Mouse (Mus musculus): ENCODE measurements around the gene Zbtb42. TPM values are rescaled to one million over a fixed set of nuclear protein-coding genes. Genes with fewer than 3 reads are reported as not detected.

The Zbtb42 gene
- total and polyA plus RNA-seq, 3 experiments, result 7.6 to 11.4 TPM; not detected in 1

- no peaks in the 10 kb centered on the region for H3K4me1 ChIP-seq (ENCODE audit: control insufficient read depth in 1 of 2, insufficient read depth in 2 of 2, low read length in 2 of 2)
- H3K27ac ChIP-seq (ENCODE audit: control insufficient read depth, low read depth, low read length), result no peak overlapping the region
- no peak for TF ChIP-seq MAZ (IDR thresholded peaks at IDR 0.05; ENCODE audit: low read depth, low read length)
- TF ChIP-seq POLR2AphosphoS2 (IDR thresholded peaks at IDR 0.05; ENCODE audit: low read length), result no peak; the same call in 1 of the 2 replicates
- no peak for TF ChIP-seq HCFC1 (IDR thresholded peaks at IDR 0.05; ENCODE audit: low read depth, low read length)
- TF ChIP-seq TCF12 (IDR thresholded peaks at IDR 0.05; ENCODE audit: low read depth, low read length), result no peak
- TF ChIP-seq ZKSCAN1 (IDR thresholded peaks at IDR 0.05; ENCODE audit: low read depth, low read length), result no peak
- TF ChIP-seq MAX (IDR thresholded peaks at IDR 0.05; ENCODE audit: low read length), result no peak
- no peak for TF ChIP-seq RAD21 (IDR thresholded peaks at IDR 0.05; ENCODE audit: low read depth, low read length)
- no peak for TF ChIP-seq MEF2A (IDR thresholded peaks at IDR 0.05; ENCODE audit: extremely low read depth, insufficient replicate concordance, low read depth, low read length, poor library complexity, severe bottlenecking)
- no peak for TF ChIP-seq USF2 (IDR thresholded peaks at IDR 0.05; ENCODE audit: borderline replicate concordance in 1 of 2, insufficient read depth in 1 of 2, low read depth in 1 of 2, low read length in 2 of 2)
- no peak for TF ChIP-seq EP300 (IDR thresholded peaks at IDR 0.05; ENCODE audit: low read depth in 1 of 2, low read length in 2 of 2)
- no peak for TF ChIP-seq GATA1 (IDR thresholded peaks at IDR 0.05; ENCODE audit: low read depth, low read length)
- TF ChIP-seq NELFE (IDR thresholded peaks at IDR 0.05; ENCODE audit: low read depth, low read length), result no peak
- TF ChIP-seq ELF1 (IDR thresholded peaks at IDR 0.05; ENCODE audit: low read depth, low read length), result no peak
- no peak overlapping the region for H3K9ac ChIP-seq (ENCODE audit: control insufficient read depth, low read depth, low read length, poor library complexity, severe bottlenecking)
- peaks cover 36% of the 10 kb centered on the region for H3K79me2 ChIP-seq (ENCODE audit: control insufficient read depth, insufficient read depth, low read length, poor library complexity)
- DNase-seq (ENCODE audit: low read depth, low spot score), result no peak
- H3K4me3 ChIP-seq (ENCODE audit: control insufficient read depth in 1 of 2, insufficient read depth in 1 of 2, low read depth in 2 of 2, low read length in 2 of 2), result no peak overlapping the region
- H3K36me3 ChIP-seq (ENCODE audit: control insufficient read depth in 1 of 2, insufficient read depth in 2 of 2, low read length in 2 of 2), result peaks cover 0 to 41% of the 10 kb centered on the region in 2 experiments; a peak in 2 of 4 replicates
- H3K9me3 ChIP-seq (replicated peaks; ENCODE audit: insufficient read depth, low read length), result no peaks in the 10 kb centered on the region
- H3K27me3 ChIP-seq (ENCODE audit: control insufficient read depth in 1 of 2, insufficient read depth in 2 of 2, low read length in 2 of 2), result no peaks in the 10 kb centered on the region
These were observed 14.9 kb upstream of the Zbtb42 start for GRCm38 (mm10) chr12:112663716-112664115.

DNA sequence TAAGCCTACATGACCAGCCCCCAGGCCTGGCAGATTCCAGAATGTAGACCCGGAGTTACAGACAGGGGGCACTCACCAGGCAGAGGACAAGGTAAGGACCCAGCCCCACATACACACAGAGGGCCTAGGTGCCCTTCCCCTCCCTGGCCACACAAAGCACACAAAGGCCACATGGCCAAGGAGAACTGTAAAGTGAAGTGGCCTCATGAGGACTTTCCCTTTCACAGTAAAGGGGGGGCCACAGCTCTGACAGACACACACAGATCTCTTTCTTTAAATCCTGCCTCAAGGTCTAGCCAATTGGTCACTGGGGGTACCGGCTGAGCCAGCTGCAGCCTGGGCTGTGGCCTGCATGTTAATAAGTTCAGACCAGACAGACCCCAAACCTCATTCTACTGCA lies 14.5 kb upstream of the Zbtb42 start:
- Histone ChIP-seq H3K4me3 (ENCODE audit: control insufficient read depth in 1 of 2, insufficient read depth in 1 of 2, low read depth in 2 of 2, low read length in 2 of 2) (no peak overlapping the region), H3K4me1 (ENCODE audit: control insufficient read depth in 1 of 2, insufficient read depth in 2 of 2, low read length in 2 of 2) (no peaks in the 10 kb centered on the region), H3K9me3 (replicated peaks; ENCODE audit: insufficient read depth, low read length) (no peaks in the 10 kb centered on the region), H3K79me2 (ENCODE audit: control insufficient read depth, insufficient read depth, low read length, poor library complexity) (peaks cover 40% of the 10 kb centered on the region), H3K27ac (ENCODE audit: control insufficient read depth, low read depth, low read length) (no peak overlapping the region), H3K9ac (ENCODE audit: control insufficient read depth, low read depth, low read length, poor library complexity, severe bottlenecking) (no peak overlapping the region), H3K36me3 (ENCODE audit: control insufficient read depth in 1 of 2, insufficient read depth in 2 of 2, low read length in 2 of 2) (peaks cover 0 to 42% of the 10 kb centered on the region in 2 experiments; a peak in 2 of 4 replicates), H3K27me3 (ENCODE audit: control insufficient read depth in 1 of 2, insufficient read depth in 2 of 2, low read length in 2 of 2) (no peaks in the 10 kb centered on the region)
- DNase-seq (ENCODE audit: low read depth, low spot score), result no peak
- TF ChIP-seq KAT2A (conservative IDR thresholded peaks at IDR 0.05; ENCODE audit: low read depth, low read length) (no peak), HCFC1 (IDR thresholded peaks at IDR 0.05; ENCODE audit: low read depth, low read length) (no peak), RAD21 (IDR thresholded peaks at IDR 0.05; ENCODE audit: low read depth, low read length) (no peak), CTCF (IDR thresholded peaks at IDR 0.05 in 2 of 3, conservative IDR thresholded peaks at IDR 0.05 in 1 of 3; ENCODE audit: control insufficient read depth in 1 of 3, insufficient read depth in 1 of 3, low read depth in 2 of 3, low read length in 3 of 3, poor library complexity in 1 of 3, severe bottlenecking in 1 of 3) (no peak)
